Mouse (Mus musculus): ENCODE measurements around the gene Ckm. TPM values are rescaled to one million over a fixed set of nuclear protein-coding genes. Genes with fewer than 3 reads are reported as not detected.

Ckm gene
- polyA plus RNA-seq, 1 experiment from 2014 or later, result 0.82 TPM

DNA sequence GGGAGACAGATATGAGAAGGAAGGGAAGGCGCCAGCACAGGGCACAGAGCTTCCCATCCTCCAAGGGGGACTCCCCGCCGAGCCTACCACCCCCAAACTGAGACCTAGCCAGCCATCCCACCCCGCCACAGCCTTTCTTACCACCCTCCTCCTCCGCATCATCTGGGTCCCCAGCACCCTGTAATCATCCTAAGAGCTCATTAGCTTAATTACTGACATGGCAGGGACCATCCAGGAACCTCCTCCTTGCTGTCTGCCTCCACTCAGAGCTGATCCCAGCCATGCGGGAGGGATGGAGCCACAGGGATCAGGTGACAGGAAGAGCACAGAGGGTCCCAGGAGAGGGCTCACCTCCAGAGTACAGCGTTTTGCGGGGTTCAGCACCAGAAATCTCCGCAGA lies 32.5 kb downstream of the Ckm start:
- DNase-seq (no peak), ATAC-seq (ENCODE audit: low read depth) (no peak)
- H3K4me1 ChIP-seq (replicated peaks), result peaks cover 9% of the 10 kb centered on the region
- H3K4me3 ChIP-seq (replicated peaks), result no peak overlapping the region
- peaks cover 66% of the 10 kb centered on the region for H3K36me3 ChIP-seq
- H3K4me2 ChIP-seq, result no peak overlapping the region
- H3K9me3 ChIP-seq (replicated peaks), result no peaks in the 10 kb centered on the region
- no peak overlapping the region for H3K27ac ChIP-seq
- no peaks in the 10 kb centered on the region for H3K27me3 ChIP-seq
- no peak overlapping the region for H3K9ac ChIP-seq
- 76% methylated on average over 9 of the region's 9 CpGs for WGBS (ENCODE audit: insufficient replicate concordance)

DNA sequence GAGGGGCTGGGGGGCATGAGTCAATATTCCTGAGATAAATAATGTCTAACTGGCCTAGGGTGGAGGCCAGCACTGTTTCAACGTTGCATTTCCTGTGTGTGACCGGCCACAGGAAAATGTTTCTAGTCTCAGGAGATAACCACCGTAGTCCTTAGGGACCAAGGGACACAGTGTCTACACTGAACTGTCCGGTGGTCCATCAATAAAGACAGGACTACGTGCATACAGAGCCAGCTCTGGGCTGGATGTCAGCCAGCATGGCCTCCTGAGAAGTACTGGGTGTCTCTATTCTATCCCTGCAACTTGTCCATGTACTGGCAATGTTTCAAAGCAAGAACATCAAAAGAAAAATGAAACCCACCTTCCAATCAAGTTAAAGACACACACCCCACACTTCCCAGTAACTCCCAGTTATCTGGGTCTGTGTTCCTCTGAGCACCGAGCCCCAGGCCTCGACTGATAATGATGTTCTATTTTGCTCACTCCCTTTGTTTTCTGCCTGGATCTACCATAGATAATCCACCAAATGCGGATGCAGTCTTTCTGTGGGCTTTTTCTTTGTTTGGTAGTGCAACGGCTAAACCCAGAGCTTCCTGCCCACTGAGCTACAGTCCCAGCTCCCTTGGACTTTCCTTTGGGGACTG lies 37.0 kb downstream of the Ckm start:
- 31% methylated on average over 9 of the region's 9 CpGs for WGBS (ENCODE audit: insufficient replicate concordance)
- Histone ChIP-seq H3K4me2 (no peak overlapping the region), H3K27ac (peak overlapping the region; percentile 54), H3K9me3 (replicated peaks) (no peaks in the 10 kb centered on the region), H3K9ac (no peak overlapping the region), H3K4me1 (replicated peaks) (peaks cover 17% of the 10 kb centered on the region), H3K27me3 (no peaks in the 10 kb centered on the region), H3K4me3 (replicated peaks) (no peak overlapping the region), H3K36me3 (peaks cover 26% of the 10 kb centered on the region)
- ATAC-seq (ENCODE audit: low read depth), result peak; percentile 59
- DNase-seq, result no peak

DNA sequence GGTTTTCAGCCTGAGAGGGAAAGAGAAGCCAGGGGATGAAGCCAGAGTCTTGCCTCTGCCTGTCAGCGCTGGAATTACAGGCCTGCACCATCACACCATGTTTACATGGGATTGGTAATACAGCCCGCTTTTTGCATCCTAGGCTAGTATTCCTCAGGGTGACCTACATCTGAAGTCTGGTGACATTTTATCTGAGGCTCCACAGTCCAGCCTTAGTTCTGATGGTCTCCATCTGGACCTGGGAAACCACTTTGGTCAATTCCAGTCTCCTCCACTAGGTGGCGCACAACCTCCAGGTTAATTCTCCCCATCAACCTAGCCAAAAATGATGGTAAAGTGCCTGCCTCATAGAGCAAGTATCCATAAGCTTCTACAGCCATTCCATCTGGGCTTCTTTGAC lies 38.8 kb downstream of the Ckm start:
- H3K27me3 ChIP-seq, result no peaks in the 10 kb centered on the region
- H3K9me3 ChIP-seq (replicated peaks), result no peaks in the 10 kb centered on the region
- H3K27ac ChIP-seq, result no peak overlapping the region
- DNase-seq (peak; percentile 51), ATAC-seq (ENCODE audit: low read depth) (no peak)
- peaks cover 17% of the 10 kb centered on the region for H3K4me1 ChIP-seq (replicated peaks)
- no peak overlapping the region for H3K4me2 ChIP-seq
- H3K4me3 ChIP-seq (replicated peaks), result no peak overlapping the region
- WGBS (ENCODE audit: insufficient replicate concordance), result 36% methylated on average over 3 of the region's 3 CpGs
- H3K9ac ChIP-seq, result no peak overlapping the region
- peaks cover 29% of the 10 kb centered on the region for H3K36me3 ChIP-seq

DNA sequence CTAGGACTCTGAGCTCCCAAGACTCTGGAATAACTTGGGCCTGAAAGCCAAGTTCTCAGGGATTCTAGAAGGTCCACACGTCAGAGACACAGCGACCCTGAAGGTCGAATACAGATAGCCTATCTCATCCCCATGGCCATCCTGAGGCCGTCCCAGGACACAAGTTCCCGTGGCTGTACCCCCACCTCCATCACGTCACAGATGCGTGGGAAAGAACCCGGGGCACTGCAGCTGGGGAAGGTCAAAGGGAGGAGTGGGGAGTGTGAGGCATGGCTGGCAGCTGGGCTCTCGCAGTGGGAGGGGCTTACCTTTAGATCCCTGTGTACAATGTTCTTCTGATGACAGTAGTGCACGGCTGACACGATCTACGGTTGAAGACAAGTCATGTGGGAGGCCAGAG lies 40.2 kb downstream of the Ckm start:
- H3K4me3 ChIP-seq (replicated peaks), result no peak overlapping the region
- no peak overlapping the region for H3K4me2 ChIP-seq
- WGBS (ENCODE audit: insufficient replicate concordance), result 79% methylated on average over 12 of the region's 12 CpGs
- H3K27me3 ChIP-seq, result no peaks in the 10 kb centered on the region
- no peak for DNase-seq
- H3K27ac ChIP-seq, result no peak overlapping the region
- no peak overlapping the region for H3K9ac ChIP-seq
- peaks cover 17% of the 10 kb centered on the region for H3K4me1 ChIP-seq (replicated peaks)
- no peaks in the 10 kb centered on the region for H3K9me3 ChIP-seq (replicated peaks)
- peaks cover 26% of the 10 kb centered on the region for H3K36me3 ChIP-seq
- ATAC-seq (ENCODE audit: low read depth), result no peak

DNA sequence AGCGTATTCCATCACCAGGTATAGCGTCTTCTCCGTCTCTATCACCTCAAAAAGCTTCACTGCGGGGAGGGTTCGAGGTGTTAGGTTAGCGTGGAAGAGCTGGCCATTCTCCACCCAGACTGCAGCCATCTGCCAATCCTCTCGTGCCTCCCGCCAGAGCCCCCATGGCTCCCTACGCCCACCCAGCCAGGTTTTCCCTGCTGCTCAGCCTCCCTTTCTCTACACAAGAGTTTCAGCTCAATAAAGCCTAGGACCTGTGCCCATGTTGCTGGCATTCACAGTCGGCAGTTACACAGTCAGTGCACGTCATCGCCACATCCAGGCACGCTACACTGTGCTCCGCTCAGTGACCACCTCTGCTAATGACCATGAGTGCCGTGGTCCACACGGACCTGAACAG lies 43.1 kb downstream of the Ckm start:
- Histone ChIP-seq H3K9ac (no peak overlapping the region), H3K27me3 (no peaks in the 10 kb centered on the region), H3K36me3 (peaks cover 24% of the 10 kb centered on the region), H3K4me1 (replicated peaks) (peaks cover 2% of the 10 kb centered on the region), H3K27ac (no peak overlapping the region), H3K4me2 (no peak overlapping the region), H3K9me3 (replicated peaks) (no peaks in the 10 kb centered on the region), H3K4me3 (replicated peaks) (no peak overlapping the region)
- ATAC-seq (ENCODE audit: low read depth) (no peak), DNase-seq (no peak)
- WGBS (ENCODE audit: insufficient replicate concordance), result 79% methylated on average over 16 of the region's 16 CpGs

DNA sequence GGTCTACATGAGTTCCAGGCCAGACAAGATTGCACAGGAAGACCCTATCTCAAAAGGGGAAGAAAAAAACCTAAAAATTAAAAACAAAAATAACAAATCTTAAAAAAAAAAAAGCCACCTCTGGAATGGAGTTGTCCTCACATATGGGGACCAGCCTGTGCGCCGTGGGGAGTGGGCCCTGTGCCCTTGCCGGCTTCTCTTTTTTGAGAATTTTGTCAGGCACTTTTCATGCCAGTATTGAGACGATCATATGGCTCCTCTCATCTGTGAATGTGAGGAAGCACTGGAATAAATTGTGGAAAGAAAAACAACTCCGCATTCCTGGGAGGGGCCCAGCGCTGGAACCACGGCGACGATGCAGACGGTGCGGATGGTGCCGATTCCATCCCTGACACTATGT lies 44.6 kb downstream of the Ckm start:
- H3K36me3 ChIP-seq, result peaks cover 20% of the 10 kb centered on the region
- whole genome bisulfite sequencing (ENCODE audit: insufficient replicate concordance), result 89% methylated on average over 12 of the region's 12 CpGs
- no peak for ATAC-seq (ENCODE audit: low read depth)

DNA sequence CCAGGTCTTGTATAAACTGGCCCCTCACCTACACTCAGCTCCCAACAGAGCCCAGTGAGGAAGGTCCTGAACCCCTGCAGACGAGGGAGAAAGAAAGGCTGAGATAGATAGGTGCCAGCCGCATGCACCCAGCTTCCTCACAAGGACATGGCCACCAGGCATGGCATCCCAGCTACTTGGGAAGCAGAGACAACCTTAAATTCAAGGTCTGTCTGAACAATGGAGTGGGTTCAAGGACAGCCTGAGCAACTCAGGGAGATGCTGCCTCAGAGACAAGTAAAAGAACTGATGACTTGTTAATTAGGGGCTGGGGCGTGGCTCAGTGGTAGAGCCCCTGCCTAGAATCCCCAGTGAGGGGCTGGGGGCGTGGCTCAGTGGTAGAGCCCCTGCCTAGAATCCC lies 50.6 kb downstream of the Ckm start:
- Histone ChIP-seq H3K4me3 (replicated peaks) (no peak overlapping the region), H3K27ac (no peak overlapping the region), H3K9me3 (replicated peaks) (no peaks in the 10 kb centered on the region), H3K36me3 (peaks cover 8% of the 10 kb centered on the region), H3K27me3 (no peaks in the 10 kb centered on the region), H3K4me1 (replicated peaks) (peaks cover 43% of the 10 kb centered on the region), H3K9ac (no peak overlapping the region), H3K4me2 (no peak overlapping the region)
- WGBS (ENCODE audit: insufficient replicate concordance), result 72% methylated on average over 4 of the region's 4 CpGs
- no peak for DNase-seq
- no peak for ATAC-seq (ENCODE audit: low read depth)

More for the DNA sequence above, 44.6 kb downstream of the Ckm start:
- Histone ChIP-seq H3K4me3 (replicated peaks) (no peak overlapping the region), H3K27ac (no peak overlapping the region), H3K4me2 (no peak overlapping the region), H3K9me3 (replicated peaks) (no peaks in the 10 kb centered on the region), H3K9ac (no peak overlapping the region), H3K4me1 (replicated peaks) (no peaks in the 10 kb centered on the region), H3K27me3 (no peaks in the 10 kb centered on the region)
- DNase-seq, result no peak

DNA sequence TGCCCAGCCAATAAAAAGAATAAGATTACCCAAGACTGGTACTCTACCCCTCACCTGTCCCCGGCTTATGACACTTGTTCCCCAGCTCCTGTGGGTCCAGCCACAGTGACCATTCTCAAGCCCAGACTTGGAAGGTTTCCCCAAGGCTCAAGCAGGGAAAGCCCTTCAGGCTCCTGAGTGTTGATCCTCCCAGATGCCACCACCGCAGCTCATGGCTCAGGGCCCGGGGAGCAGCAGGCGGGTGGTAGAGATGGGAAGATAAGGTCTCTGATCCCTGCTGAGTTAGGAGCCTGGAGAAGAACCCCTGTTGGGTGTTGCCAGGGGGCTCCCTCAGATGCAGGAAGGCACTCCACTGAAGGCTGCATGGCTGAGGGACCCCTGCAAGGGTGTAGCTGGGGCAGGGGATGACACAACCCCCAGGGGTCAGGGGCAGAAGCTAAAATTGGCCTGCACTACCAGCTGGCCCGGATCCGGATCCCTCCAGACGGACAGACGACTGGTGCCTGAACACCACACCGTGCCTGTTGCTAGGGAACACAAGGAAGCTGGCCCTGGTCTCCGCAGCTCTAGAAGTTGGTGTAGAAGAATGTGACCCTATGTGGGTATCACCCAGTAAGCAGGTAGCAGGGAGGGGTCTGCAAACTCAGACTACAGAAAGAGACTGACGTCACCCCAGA lies 51.4 kb downstream of the Ckm start:
- ATAC-seq (ENCODE audit: low read depth) (no peak), DNase-seq (no peak)
- no peak overlapping the region for H3K9ac ChIP-seq

DNA sequence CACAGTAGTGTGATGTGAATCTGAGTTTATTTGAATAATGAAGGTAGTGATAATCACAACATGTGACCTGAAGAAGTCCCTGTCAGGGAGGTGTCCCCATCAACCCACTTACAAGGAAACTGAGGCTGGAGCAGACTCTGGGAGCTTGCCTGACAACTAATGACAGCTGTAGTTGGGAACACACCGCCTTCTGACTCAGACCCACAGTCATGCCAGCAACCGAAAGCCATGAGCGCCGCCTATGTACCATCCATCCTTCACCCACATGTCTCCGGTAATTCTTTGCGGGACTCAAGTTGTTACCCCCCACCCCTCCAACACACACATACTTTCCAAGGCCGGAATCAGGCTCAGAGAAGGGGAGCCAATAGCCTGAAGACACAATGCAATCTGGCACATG lies 52.1 kb downstream of the Ckm start:
- ATAC-seq (ENCODE audit: low read depth) (no peak), DNase-seq (no peak)
- H3K4me3 ChIP-seq (replicated peaks), result no peak overlapping the region; the same call in 1 of the 2 replicates
- H3K27ac ChIP-seq, result no peak overlapping the region
- WGBS (ENCODE audit: insufficient replicate concordance), result 89% methylated on average over 7 of the region's 7 CpGs
- no peaks in the 10 kb centered on the region for H3K9me3 ChIP-seq (replicated peaks)
- H3K36me3 ChIP-seq, result peaks cover 2% of the 10 kb centered on the region
- H3K4me2 ChIP-seq, result 0 out of 2 replicates have a peak overlapping the region, but pooled peaks have one; percentile 91
- no peak overlapping the region for H3K9ac ChIP-seq
- H3K27me3 ChIP-seq, result no peaks in the 10 kb centered on the region
- peaks cover 43% of the 10 kb centered on the region for H3K4me1 ChIP-seq (replicated peaks)

More for the DNA sequence above, 51.4 kb downstream of the Ckm start:
- Histone ChIP-seq H3K9me3 (replicated peaks) (no peaks in the 10 kb centered on the region), H3K4me3 (replicated peaks) (no peak overlapping the region), H3K4me1 (replicated peaks) (peaks cover 43% of the 10 kb centered on the region), H3K36me3 (peaks cover 8% of the 10 kb centered on the region), H3K27ac (no peak overlapping the region), H3K4me2 (no peak overlapping the region), H3K27me3 (no peaks in the 10 kb centered on the region)
- 74% methylated on average over 11 of the region's 11 CpGs for WGBS (ENCODE audit: insufficient replicate concordance)

DNA sequence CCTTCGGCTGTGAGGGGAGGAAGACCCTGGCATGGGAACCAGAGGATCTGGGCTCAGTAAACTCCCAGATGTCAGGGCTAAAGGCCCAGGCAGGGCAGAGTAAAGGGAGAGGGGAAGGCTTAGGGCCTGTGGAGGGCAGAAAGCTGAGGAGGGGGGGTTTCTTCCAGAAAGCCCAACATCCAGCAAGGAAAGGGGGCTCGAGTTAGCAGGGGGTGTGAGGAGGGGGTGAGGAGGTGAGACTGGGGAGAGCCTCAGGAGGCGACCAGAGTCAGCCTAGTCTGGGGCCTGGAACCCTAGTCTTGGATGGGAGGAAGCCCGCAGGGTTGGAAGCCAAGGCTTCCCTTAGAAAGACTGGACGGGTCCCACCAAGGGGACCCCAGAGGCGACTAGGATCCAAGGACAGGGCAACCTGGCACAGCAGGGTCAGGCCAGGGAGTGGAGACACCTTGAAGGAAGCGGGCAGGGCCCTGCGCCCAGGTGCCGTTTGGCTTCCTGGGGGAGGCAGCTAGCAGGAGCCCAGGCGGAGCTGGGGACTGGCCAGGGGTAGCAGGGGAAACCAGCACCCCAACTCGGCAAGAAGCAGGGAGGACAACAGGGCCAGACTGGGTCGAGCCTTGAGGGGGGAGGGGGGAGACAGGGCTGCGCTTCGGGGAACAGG lies 53.0 kb downstream of the Ckm start:
- Histone ChIP-seq H3K9me3 (replicated peaks) (no peaks in the 10 kb centered on the region), H3K36me3 (no peaks in the 10 kb centered on the region), H3K4me3 (replicated peaks) (peak overlapping the region; percentile 81), H3K4me2 (peak overlapping the region; percentile 91), H3K27me3 (0 out of 2 replicates have a peak, but pooled peaks cover 4% of the 10 kb centered on the region), H3K9ac (peak overlapping the region; percentile 80), H3K4me1 (replicated peaks) (peaks cover 49% of the 10 kb centered on the region), H3K27ac (peak overlapping the region; percentile 50)
- no peak for DNase-seq
- WGBS (ENCODE audit: insufficient replicate concordance), result 6% methylated on average over 14 of the region's 14 CpGs
- peak; percentile 7 for ATAC-seq (ENCODE audit: low read depth)

DNA sequence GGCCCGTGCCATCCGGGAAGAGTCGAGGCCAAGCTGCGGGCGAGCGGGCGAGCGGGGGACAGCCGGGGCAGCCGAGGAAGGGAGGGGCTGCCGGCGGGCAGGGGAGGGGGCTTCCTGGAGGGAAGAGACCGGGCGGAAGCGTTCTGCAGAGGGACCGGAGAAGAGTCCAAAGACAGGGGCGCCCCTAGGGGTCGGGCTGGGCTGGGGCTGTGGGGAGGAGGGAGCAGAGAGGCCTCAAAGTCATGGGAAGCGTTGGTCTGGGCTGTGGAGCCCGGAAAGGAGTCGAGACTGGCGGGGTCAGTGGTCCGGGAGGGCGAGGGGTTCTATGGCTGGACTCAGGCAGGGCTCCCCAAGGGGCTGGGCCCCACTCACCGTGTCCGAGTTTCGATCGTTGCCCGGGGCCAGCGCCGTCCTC lies 53.5 kb downstream of the Ckm start:
- DNase-seq (peak; percentile 40), ATAC-seq (ENCODE audit: low read depth) (peak; percentile 49)
- under 1% methylated on average over 25 of the region's 31 CpGs for WGBS (ENCODE audit: insufficient replicate concordance)
- 0 out of 2 replicates have a peak, but pooled peaks cover 6% of the 10 kb centered on the region for H3K27me3 ChIP-seq
- H3K4me2 ChIP-seq, result peak overlapping the region; percentile 91
- H3K36me3 ChIP-seq, result no peaks in the 10 kb centered on the region
- H3K9me3 ChIP-seq (replicated peaks), result no peaks in the 10 kb centered on the region
- H3K27ac ChIP-seq, result peak overlapping the region; percentile 50
- H3K4me3 ChIP-seq (replicated peaks), result peak overlapping the region; percentile 81
- H3K4me1 ChIP-seq (replicated peaks), result peaks cover 55% of the 10 kb centered on the region
- H3K9ac ChIP-seq, result peak overlapping the region; percentile 80

All from liver, embryonic 13.5 days (tissue).